In genomic region chr9:104144314-104144996, GRCm38 (mm10) we compare ENCODE assay signal across 8 mouse cellular contexts. TPM values are rescaled to one million over a fixed set of nuclear protein-coding genes. Genes with fewer than 3 reads are reported as not detected.
DNase-seq lines count a peak whose midpoint lies in the region; ATAC-seq and TF ChIP-seq lines count a peak whose summit lies in the region.
"Had no signal": no experiment of that assay in that cellular context is flagged by ENCODE, and none has a peak within 500 bp of the region (broad histone marks: within the 10 kb centered on the region; RNA-seq: fewer than 3 reads in every experiment).

No protein-coding gene starts in this region.

- no peak for DNase-seq in layer of hippocampus, adult 2 months (ENCODE audit: low spot score in 2 of 2)
- DNase-seq in layer of hippocampus, adult 8-10 months (ENCODE audit: low spot score in 2 of 2): no peak
- DNase-seq in B cell, adult 2 months: peak; percentile 15 to 19
- DNase-seq in G1E (ENCODE audit: low spot score): no peak
- DNase-seq in induced T-regulatory cell, adult 2 months (ENCODE audit: low read depth): peak; percentile 20
- no peak for DNase-seq in ovary, postnatal 36 days (ENCODE audit: low spot score)
- no peak for DNase-seq in heart, postnatal 25 days (ENCODE audit: low spot score)

- no peaks in the 10 kb centered on the region for H3K36me3 ChIP-seq in G1E (replicated peaks)

- no peaks in the 10 kb centered on the region for H3K9me3 ChIP-seq in G1E (replicated peaks)

- no peaks in the 10 kb centered on the region for H3K4me1 ChIP-seq in G1E (ENCODE audit: insufficient read depth, low read depth, low read length)

- H3K4me3 ChIP-seq in layer of hippocampus, adult 2 months: no peak overlapping the region
- H3K4me3 ChIP-seq in G1E (ENCODE audit: low read depth, low read length): no peak overlapping the region
- H3K4me3 ChIP-seq: megakaryocyte, embryonic 14.5 days had no signal

- ATAC-seq in G1E (ENCODE audit: extremely low read depth, insufficient number of reproducible peaks, low FRiP score, poor library complexity, severe bottlenecking): 0 out of 2 replicates have a peak, but pooled peaks have one; percentile 34

- no peaks in the 10 kb centered on the region for H3K27me3 ChIP-seq in G1E (ENCODE audit: insufficient read depth, low read length)
- H3K27me3 ChIP-seq: megakaryocyte, embryonic 14.5 days had no signal

- peak; percentile 71 for TF ChIP-seq CTCF in layer of hippocampus, adult 2 months (conservative IDR thresholded peaks at IDR 0.05)
- TF ChIP-seq CTCF in G1E (IDR thresholded peaks at IDR 0.05; ENCODE audit: low read depth, low read length): peak; percentile 57

- no peak overlapping the region for H3K27ac ChIP-seq in layer of hippocampus, adult 2 months

- intact Hi-C loops in heart, postnatal 25 days (cut with DNase I): no loop called here

RNA-seq across cellular contexts. Expression of gene Ackr4, which starts 17.7 kb away (rescaled TPM):
- under 1 TPM in 1 of 2 experiments, not detected in 1; 0.49 TPM for total RNA-seq in layer of hippocampus, adult 2 months (2021)
- under 1 TPM in 2 of 4 experiments, not detected in 2; 0.14 to 0.67 TPM for total RNA-seq in layer of hippocampus, adult 8-10 months (2022)
- not detected in 2 replicates for total RNA-seq in G1E (2014; fragmentation: Nextera tagmentation)
- 0.33 TPM in 1 of 2 replicates, not detected in the other for total RNA-seq in G1E (2017)
- polyA plus RNA-seq in G1E (2012): not detected in 2 replicates
- 1 to 10 TPM; 4.2 to 4.8 TPM for total RNA-seq in heart, postnatal 25 days (2021)

Comparison
In these comparisons a context has a peak if more than half of its experiments do, and no peak if none do; other contexts are left out.
1. DNase-seq: peak in B cell, adult 2 months (2 of 2) and induced T-regulatory cell, adult 2 months (single experiment); none in layer of hippocampus, adult 2 months (0 of 2), layer of hippocampus, adult 8-10 months (0 of 2), G1E (single experiment), ovary, postnatal 36 days (single experiment) and heart, postnatal 25 days (single experiment).